Mouse (Mus musculus) ES-Bruce4 (cell line): ENCODE data around the gene Cwc27. TPM values are rescaled to one million over a fixed set of nuclear protein-coding genes. Genes with fewer than 3 reads are reported as not detected.

Experiments
- H3K27ac ChIP-seq: 2 replicates; pipeline ENCODE4 v1.5.1; 2012; ENCODE audit warnings: low read length, inconsistent platforms; ENCODE audit not compliant: insufficient read depth
- H3K27me3 ChIP-seq: 2 replicates; pipeline ENCODE4 v1.6.1; 2012; ENCODE audit warnings: mild to moderate bottlenecking, low read length, inconsistent platforms; ENCODE audit not compliant: control insufficient read depth, poor library complexity, insufficient read depth, severe bottlenecking
- H3K36me3 ChIP-seq: 2 replicates; pipeline ENCODE4 v1.6.1; 2012; ENCODE audit warnings: inconsistent platforms, mild to moderate bottlenecking, low read length, moderate library complexity; ENCODE audit not compliant: control insufficient read depth, poor library complexity, insufficient read depth, severe bottlenecking
- H3K4me1 ChIP-seq: one replicate; pipeline ENCODE4 v1.8.1; 2011; ENCODE audit warnings: low read length; ENCODE audit not compliant: control insufficient read depth, insufficient read depth
- H3K4me3 ChIP-seq: 2 replicates; pipeline ENCODE4 v1.5.1; 2011; ENCODE audit warnings: low read depth, mild to moderate bottlenecking, low read length
- H3K9ac ChIP-seq: 2 replicates; pipeline ENCODE4 v1.6.1; 2012; ENCODE audit warnings: low read depth, mild to moderate bottlenecking, inconsistent platforms; ENCODE audit not compliant: poor library complexity, severe bottlenecking
- H3K9me3 ChIP-seq: replicated peaks from 2 replicates; pipeline ENCODE4 v1.6.1; 2012; ENCODE audit warnings: mild to moderate bottlenecking, low read length, inconsistent platforms; ENCODE audit not compliant: control insufficient read depth, poor library complexity, insufficient read depth, severe bottlenecking
- CTCF ChIP-seq: IDR thresholded peaks from one replicate; pipeline ENCODE4 v1.8.1; 2011; ENCODE audit warnings: low read depth, low read length
- EP300 ChIP-seq: IDR thresholded peaks from 2 replicates; pipeline ENCODE4 v1.6.1; 2011; ENCODE audit warnings: low read depth, low read length; ENCODE audit not compliant: insufficient read depth
- POLR2A ChIP-seq: IDR thresholded peaks from one replicate; pipeline ENCODE4 v1.8.1; 2011; ENCODE audit warnings: low read length; ENCODE audit not compliant: insufficient read depth
- polyA plus RNA-seq: library from polyadenylated mRNA; stranded (reverse); fragments of >200 nt; gene quantifications from 2 replicates; pipeline ENCODE4 v1.2.4, GENCODE M21; 2011; ENCODE audit warnings: low read depth; ENCODE audit not compliant: missing spikeins, insufficient read depth, insufficient read length

Gene Cwc27
- polyA plus RNA-seq, 1 experiment, result 41.0 TPM

DNA sequence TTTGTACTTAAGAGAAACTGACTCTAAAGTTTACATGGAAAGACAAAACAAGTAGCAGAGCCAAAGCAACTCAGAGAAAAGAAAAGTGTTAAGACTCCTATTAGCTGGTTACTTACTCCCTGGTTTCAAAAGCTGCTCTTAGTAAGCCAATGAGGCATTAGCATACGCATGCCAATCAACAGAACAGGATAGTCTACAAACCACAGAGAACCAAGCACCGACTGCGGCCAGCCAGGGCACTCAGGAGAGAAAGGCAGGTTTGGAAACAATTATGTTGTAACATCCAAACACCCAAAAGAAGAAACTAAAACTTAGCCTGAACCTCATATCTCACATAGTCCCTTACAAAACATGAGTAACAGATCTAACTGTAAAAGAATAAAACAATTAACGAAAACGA lies 166.8 kb downstream of the Cwc27 start:
- H3K4me3 ChIP-seq, result no peak overlapping the region
- H3K36me3 ChIP-seq, result no peaks in the 10 kb centered on the region
- no peaks in the 10 kb centered on the region for H3K9me3 ChIP-seq
- no peak for TF ChIP-seq EP300
- no peak for TF ChIP-seq POLR2A
- TF ChIP-seq CTCF, result no peak
- H3K27ac ChIP-seq, result no peak overlapping the region
- H3K9ac ChIP-seq, result no peak overlapping the region
- no peaks in the 10 kb centered on the region for H3K27me3 ChIP-seq
- no peaks in the 10 kb centered on the region for H3K4me1 ChIP-seq

DNA sequence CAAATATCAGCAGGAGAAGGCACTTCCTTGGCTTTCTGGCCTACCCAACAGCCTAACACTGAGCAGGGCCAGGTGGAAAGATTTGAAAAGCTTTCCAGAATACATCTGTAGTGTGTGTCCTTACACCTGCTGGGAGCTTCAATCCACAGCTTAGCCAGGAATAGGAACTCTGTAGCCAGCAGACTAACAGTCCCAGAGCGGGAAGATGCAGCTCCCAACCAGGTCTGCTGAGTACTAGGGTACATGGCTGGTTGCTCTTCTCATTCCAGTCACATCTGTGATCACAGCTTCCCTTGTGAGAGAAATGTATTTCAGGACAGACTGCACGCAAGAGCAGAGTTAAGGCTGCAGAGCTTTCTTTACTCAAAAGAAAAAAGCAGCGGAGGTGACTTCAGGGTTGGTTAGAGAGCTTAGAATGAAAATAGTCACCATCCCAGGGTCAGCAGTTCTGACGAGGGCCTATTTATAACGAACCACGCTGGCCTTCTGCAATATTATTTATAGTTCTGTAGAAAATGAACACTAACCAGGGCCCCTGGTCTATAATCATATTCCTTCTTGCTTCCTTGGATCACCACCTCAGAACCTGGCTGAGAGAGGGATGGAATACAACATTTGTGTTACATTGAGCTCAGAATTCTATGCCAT lies 171.0 kb downstream of the Cwc27 start:
- Histone ChIP-seq H3K27ac (no peak overlapping the region), H3K4me1 (no peaks in the 10 kb centered on the region), H3K9ac (no peak overlapping the region), H3K27me3 (no peaks in the 10 kb centered on the region), H3K36me3 (no peaks in the 10 kb centered on the region), H3K9me3 (no peaks in the 10 kb centered on the region), H3K4me3 (no peak overlapping the region)
- TF ChIP-seq CTCF (no peak), POLR2A (no peak), EP300 (no peak)

DNA sequence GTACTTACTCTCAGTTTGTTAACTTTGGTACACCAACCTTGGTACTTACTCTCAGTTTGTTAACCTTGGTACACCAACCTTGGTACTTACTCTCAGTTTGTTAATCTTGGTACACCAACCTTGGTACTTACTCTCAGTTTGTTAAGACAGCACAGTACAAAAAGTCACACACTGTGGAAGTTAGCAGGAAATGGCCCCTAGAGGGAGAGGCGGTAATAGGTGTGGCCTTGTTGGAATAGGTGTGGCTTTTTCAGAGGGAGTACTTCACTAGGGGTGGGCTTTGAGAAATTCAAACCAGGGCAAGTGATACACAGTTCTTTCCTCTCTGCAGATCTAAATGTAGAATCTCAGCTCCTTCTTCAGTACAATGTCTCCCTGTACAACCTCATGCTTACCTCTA lies 172.8 kb downstream of the Cwc27 start:
- Histone ChIP-seq H3K9me3 (no peaks in the 10 kb centered on the region), H3K9ac (no peak overlapping the region), H3K4me3 (no peak overlapping the region), H3K4me1 (no peaks in the 10 kb centered on the region), H3K36me3 (no peaks in the 10 kb centered on the region), H3K27me3 (no peaks in the 10 kb centered on the region), H3K27ac (no peak overlapping the region)
- TF ChIP-seq EP300, result no peak
- no peak for TF ChIP-seq POLR2A
- TF ChIP-seq CTCF, result no peak

DNA sequence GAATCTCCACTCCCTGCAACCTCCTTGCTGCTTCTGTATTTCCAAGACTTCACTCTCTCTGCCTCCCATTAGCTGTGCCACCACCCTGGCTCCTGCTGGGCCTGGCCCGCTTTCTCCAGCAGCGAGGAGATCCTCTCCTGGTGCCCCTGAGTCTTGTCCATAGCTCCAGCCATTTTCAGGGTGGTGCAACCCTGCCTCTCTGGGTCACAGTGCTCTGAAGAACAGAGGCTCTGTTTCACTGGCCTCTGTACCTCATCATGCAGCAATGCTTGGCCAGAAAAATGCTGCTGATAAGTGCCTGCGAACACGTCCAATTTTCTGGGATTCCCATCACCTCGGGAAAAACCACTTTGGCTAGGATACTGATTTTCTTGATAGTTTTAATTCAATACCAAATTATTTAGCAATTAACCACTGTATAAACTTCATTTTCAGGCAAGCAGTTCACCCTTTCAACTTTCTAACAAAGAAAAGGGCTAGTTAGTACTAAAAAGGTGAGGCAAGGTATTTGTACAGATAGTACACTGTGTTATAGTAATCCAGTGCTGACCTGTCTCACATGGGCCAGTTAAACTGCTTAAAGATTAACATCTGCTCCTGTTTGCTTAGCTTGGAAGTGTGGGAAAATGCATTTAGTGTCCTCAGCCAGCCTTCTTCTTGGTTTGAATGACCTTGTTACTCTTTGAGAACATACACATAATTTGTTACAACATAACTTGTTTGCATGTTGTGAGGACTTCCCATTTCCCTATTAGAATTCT lies 176.1 kb downstream of the Cwc27 start:
- Histone ChIP-seq H3K27ac (no peak overlapping the region), H3K4me3 (no peak overlapping the region), H3K27me3 (no peaks in the 10 kb centered on the region), H3K9ac (no peak overlapping the region), H3K4me1 (no peaks in the 10 kb centered on the region), H3K9me3 (no peaks in the 10 kb centered on the region), H3K36me3 (no peaks in the 10 kb centered on the region)
- TF ChIP-seq EP300 (no peak), CTCF (no peak), POLR2A (no peak)

DNA sequence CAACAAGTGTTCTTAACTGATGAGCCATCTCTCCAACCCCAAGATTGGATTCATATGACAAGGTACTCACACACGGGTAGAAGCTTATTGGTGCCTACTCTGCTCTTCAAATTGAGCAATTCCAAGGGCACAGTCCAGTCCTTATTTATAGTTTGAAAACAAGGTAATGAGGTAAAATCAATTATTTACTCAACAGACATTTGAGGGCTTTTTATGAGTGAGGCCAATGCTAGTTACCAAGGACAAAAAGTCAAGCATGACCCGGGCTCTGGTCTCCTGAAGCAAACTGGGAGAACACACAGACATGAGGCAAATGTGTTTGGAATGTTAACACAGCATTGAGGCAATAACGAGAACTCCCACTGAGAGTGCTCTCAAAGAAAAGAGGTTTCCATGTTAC lies 178.0 kb downstream of the Cwc27 start:
- TF ChIP-seq CTCF (no peak), POLR2A (no peak), EP300 (no peak)
- no peaks in the 10 kb centered on the region for H3K4me1 ChIP-seq
- H3K9me3 ChIP-seq, result no peaks in the 10 kb centered on the region
- H3K27ac ChIP-seq, result no peak overlapping the region
- no peak overlapping the region for H3K9ac ChIP-seq
- no peaks in the 10 kb centered on the region for H3K36me3 ChIP-seq
- H3K4me3 ChIP-seq, result no peak overlapping the region
- no peaks in the 10 kb centered on the region for H3K27me3 ChIP-seq

DNA sequence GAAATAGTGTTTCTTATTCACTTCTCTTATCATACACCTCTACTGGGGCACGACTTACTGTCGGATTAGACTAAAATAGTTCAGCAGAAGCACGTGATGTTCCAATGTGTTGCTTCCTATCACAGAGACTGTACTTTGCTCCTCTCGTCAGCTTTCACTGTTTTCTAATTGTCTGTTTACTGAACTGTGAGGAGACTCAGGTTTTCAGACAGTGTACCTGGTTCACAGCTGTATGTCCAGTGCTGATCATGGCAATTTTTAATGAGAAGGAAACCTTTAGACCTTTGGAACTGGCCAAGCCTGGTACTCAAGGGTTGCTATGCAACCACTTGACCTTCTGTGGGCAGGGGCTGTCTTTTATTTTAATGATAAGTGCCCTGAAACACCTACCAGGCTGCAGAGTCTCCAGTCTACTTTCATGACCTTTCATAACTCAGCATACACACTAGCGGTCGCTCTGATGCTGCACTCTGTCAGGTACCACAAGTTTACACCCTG lies 180.9 kb downstream of the Cwc27 start:
- no peaks in the 10 kb centered on the region for H3K9me3 ChIP-seq
- H3K9ac ChIP-seq, result no peak overlapping the region
- no peak overlapping the region for H3K27ac ChIP-seq
- H3K4me1 ChIP-seq, result no peaks in the 10 kb centered on the region
- H3K27me3 ChIP-seq, result no peaks in the 10 kb centered on the region
- TF ChIP-seq CTCF (no peak), EP300 (no peak), POLR2A (no peak)
- H3K36me3 ChIP-seq, result no peaks in the 10 kb centered on the region
- H3K4me3 ChIP-seq, result no peak overlapping the region
